Comparison of ENCODE assay signal across 8 mouse cellular contexts in the genomic region with DNA sequence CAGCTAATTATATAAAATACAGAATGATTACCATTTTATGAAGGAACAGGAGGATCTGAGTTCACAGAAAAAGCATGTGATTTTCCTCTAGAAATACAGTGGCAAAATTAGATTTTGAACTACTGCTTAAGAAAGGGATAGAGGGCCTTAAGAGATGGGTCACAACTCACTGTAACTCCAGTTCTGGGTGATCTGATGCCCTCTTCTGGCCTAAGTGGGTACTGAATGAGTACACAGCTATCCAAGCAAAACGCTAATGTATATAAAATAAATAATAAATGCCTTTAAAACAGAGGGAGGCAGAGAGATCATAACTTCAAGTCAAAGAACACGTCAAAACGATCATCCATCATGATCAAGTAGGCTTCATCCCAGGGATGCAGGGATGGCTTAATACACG.
DNase-seq lines count a peak whose midpoint lies in the region; ATAC-seq and TF ChIP-seq lines count a peak whose summit lies in the region.

No protein-coding gene starts in this region.

- ATAC-seq in cerebellum, adult (ENCODE audit: insufficient number of reproducible peaks, low FRiP score, low TSS enrichment): no peak
- no peak for ATAC-seq in limb, embryonic 11.5 days (ENCODE audit: insufficient number of reproducible peaks, low FRiP score, low TSS enrichment, low read depth)
- ATAC-seq in inflammation-experienced regulatory T-cells, adult 6 months: no peak

- no peaks in the 10 kb centered on the region for H3K36me3 ChIP-seq in limb, embryonic 11.5 days (ENCODE audit: control insufficient read depth, insufficient read depth, low read length)
- no peaks in the 10 kb centered on the region for H3K36me3 ChIP-seq in limb, embryonic 10.5 days

- H3K4me1 ChIP-seq in cerebellum, adult 2 months (ENCODE audit: control insufficient read depth, insufficient read depth, low read length): no peaks in the 10 kb centered on the region
- no peaks in the 10 kb centered on the region for H3K4me1 ChIP-seq in limb, embryonic 11.5 days (ENCODE audit: control insufficient read depth, insufficient read depth, low read length)
- H3K4me1 ChIP-seq in limb, embryonic 10.5 days: no peaks in the 10 kb centered on the region

- H3K9me3 ChIP-seq in limb, embryonic 11.5 days (ENCODE audit: control insufficient read depth, low read length): no peaks in the 10 kb centered on the region
- no peaks in the 10 kb centered on the region for H3K9me3 ChIP-seq in limb, embryonic 10.5 days (replicated peaks)

- no peaks in the 10 kb centered on the region for H3K27me3 ChIP-seq in cerebellum, adult 2 months (ENCODE audit: control insufficient read depth, insufficient read depth, low read length)
- no peaks in the 10 kb centered on the region for H3K27me3 ChIP-seq in limb, embryonic 11.5 days (ENCODE audit: control insufficient read depth, insufficient read depth, low read length)
- H3K27me3 ChIP-seq in limb, embryonic 10.5 days (ENCODE audit: low read depth, poor library complexity, severe bottlenecking): no peaks in the 10 kb centered on the region

- no peak overlapping the region for H3K4me2 ChIP-seq in limb, embryonic 11.5 days (ENCODE audit: low read depth, severe bottlenecking)

- intact Hi-C loops in left cerebral cortex, postnatal 10 days (cut with DNase I): loop anchor here (2.0 kb wide), 2 partner anchors 821 to 829 kb away; no protein-coding TSS in a partner anchor

- no peak overlapping the region for H3K27ac ChIP-seq in cerebellum, adult 2 months (ENCODE audit: insufficient read depth, low read length)
- no peak overlapping the region for H3K27ac ChIP-seq in limb, embryonic 11.5 days (replicated peaks; ENCODE audit: low read depth, low read length)
- no peak overlapping the region for H3K27ac ChIP-seq in limb, embryonic 10.5 days

- 38% methylated on average over 4 of the region's 4 CpGs for WGBS in cerebellum, adult 2 months
- WGBS in limb, embryonic 11.5 days: 43% methylated on average over 4 of the region's 4 CpGs
- 51% methylated on average over 4 of the region's 4 CpGs for WGBS in limb, embryonic 10.5 days

- H3K4me3 ChIP-seq in cerebellum, adult 2 months (replicated peaks; ENCODE audit: insufficient read depth, low read depth, low read length): no peak overlapping the region
- no peak overlapping the region for H3K4me3 ChIP-seq in limb, embryonic 11.5 days (ENCODE audit: low read depth, low read length)
- no peak overlapping the region for H3K4me3 ChIP-seq in limb, embryonic 10.5 days

- no peak for TF ChIP-seq POLR2A in cerebellum, adult 2 months (IDR thresholded peaks at IDR 0.05; ENCODE audit: borderline replicate concordance, insufficient read depth, low read length)

- TF ChIP-seq CTCF in cerebellum, adult 2 months (IDR thresholded peaks at IDR 0.05; ENCODE audit: borderline replicate concordance, insufficient read depth, low read depth, low read length): 0 out of 2 replicates have a peak, but pooled peaks have one; percentile 10

- DNase-seq in cerebellum, adult 2 months: peak; percentile 2 to 7
- peak; percentile 36 for DNase-seq in limb, embryonic 11.5 days (ENCODE audit: low spot score)
- no peak for DNase-seq in limb, embryonic 10.5 days (ENCODE audit: low spot score)
- DNase-seq in cerebellum, postnatal 25 days: peak; percentile 7 to 55
- DNase-seq in left cerebral cortex, postnatal 10 days (ENCODE audit: extremely low spot score in 1 of 2, low spot score in 2 of 2): peak; percentile 13 to 29
- DNase-seq in right cerebral cortex, adult 18-20 months: peak; percentile 18

- H3K9ac ChIP-seq in limb, embryonic 11.5 days (ENCODE audit: low read length): no peak overlapping the region
